Mouse (Mus musculus): ENCODE data around the gene Trak2. TPM values are rescaled to one million over a fixed set of nuclear protein-coding genes. Genes with fewer than 3 reads are reported as not detected.
"Not testable (repeated sequence)": the region's sequence is repeated elsewhere in the genome, so short reads cannot be mapped to it uniquely, and the experiment has no call there.

The Trak2 gene
- polyA plus RNA-seq, 1 experiment from 2014 or later, result 17.1 TPM

GRCm38 (mm10) chr1:58909636-58910272 is 63.5 kb downstream of the Trak2 start:
- Histone ChIP-seq H3K27ac (no peak overlapping the region), H3K4me1 (no peaks in the 10 kb centered on the region), H3K36me3 (ENCODE audit: poor library complexity, severe bottlenecking) (peaks cover 79% of the 10 kb centered on the region), H3K4me3 (no peak overlapping the region), H3K9me3 (replicated peaks) (no peaks in the 10 kb centered on the region), H3K4me2 (no peak overlapping the region), H3K9ac (no peak overlapping the region), H3K27me3 (no peaks in the 10 kb centered on the region)
- 94% methylated on average over 12 of the region's 12 CpGs for WGBS
- no peak for ATAC-seq

DNA sequence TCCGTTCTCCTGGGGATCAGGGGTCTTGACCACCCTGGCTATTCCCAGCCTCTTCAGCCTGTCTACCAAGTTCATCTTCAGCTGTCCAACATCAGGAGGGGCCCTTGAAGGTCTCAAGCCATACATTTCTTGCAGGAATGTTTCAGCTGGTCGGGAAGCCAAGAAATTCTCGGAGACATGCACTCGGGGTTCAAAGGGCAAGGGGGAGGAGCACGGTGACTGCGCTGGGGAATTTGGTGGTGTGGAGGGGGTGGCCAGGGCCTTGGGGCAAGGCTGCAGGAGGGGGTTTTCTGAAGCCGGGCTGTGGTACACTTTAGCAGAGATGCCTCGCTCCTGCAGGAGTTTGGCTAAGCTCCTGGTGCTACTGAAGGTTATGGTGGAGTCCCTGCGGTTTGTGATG is 69.5 kb downstream of the Trak2 start:
- 88% methylated on average over 9 of the region's 9 CpGs for WGBS
- H3K36me3 ChIP-seq (ENCODE audit: poor library complexity, severe bottlenecking), result peaks cover 53% of the 10 kb centered on the region

DNA sequence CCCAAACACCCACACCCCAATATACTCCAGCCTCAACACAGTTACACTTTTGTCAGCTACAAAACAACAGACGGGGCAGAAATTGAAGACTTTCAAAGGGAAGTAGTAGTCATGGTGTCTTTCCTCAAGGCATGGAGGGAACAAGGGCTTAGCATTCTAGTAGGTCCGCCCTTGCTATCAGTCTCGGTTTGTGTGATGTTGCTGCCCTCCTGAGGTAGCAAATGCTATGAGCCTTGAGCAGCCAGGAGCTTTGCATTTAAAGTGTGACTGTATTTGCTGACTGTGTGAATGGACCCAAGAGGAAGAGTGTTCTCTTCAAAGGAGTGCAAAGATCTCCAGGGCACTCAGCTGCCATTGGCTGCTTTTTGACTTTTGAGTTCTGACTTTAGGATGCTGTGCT is 75.7 kb downstream of the Trak2 start:
- not testable (repeated sequence) for H3K4me2 ChIP-seq; H3K9me3 ChIP-seq (replicated peaks); H3K27me3 ChIP-seq; H3K9ac ChIP-seq; H3K27ac ChIP-seq; H3K4me1 ChIP-seq; H3K4me3 ChIP-seq
- H3K36me3 ChIP-seq (ENCODE audit: poor library complexity, severe bottlenecking), result peaks cover 11% of the 10 kb centered on the region
- 41% methylated on average over 3 of the region's 3 CpGs for WGBS
- ATAC-seq, result peak; percentile 51; the same call in 1 of the 2 replicates

More for the DNA sequence above, 69.5 kb downstream of the Trak2 start:
- Histone ChIP-seq H3K4me2 (no peak overlapping the region), H3K27me3 (no peaks in the 10 kb centered on the region), H3K9ac (no peak overlapping the region), H3K4me1 (no peaks in the 10 kb centered on the region), H3K4me3 (no peak overlapping the region), H3K9me3 (replicated peaks) (no peaks in the 10 kb centered on the region), H3K27ac (no peak overlapping the region)
- no peak for ATAC-seq

DNA sequence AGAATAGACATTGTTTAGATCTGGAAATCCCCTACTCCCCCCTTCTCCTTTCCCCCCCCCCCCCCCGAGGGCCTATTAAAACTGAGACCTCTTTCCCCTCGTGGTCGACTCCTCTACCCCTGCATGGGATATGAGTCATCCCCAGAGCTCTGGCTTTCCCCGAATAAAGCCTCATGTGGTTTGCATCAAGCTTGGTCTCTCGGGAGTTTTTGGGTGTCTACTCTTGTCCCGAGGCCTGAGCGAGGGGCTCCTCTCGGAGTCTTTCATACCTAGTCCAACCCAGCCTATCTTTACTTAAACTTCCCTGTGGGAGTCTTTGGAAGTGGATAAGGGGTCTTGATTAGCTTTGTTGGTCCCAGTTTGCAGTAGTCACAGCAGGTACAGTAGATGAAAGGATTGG is 80.8 kb downstream of the Trak2 start:
- not testable (repeated sequence) for H3K4me2 ChIP-seq; ATAC-seq; H3K27me3 ChIP-seq; H3K36me3 ChIP-seq (ENCODE audit: poor library complexity, severe bottlenecking); H3K9me3 ChIP-seq (replicated peaks); H3K27ac ChIP-seq; H3K9ac ChIP-seq; H3K4me3 ChIP-seq; H3K4me1 ChIP-seq
- 85% methylated on average over 7 of the region's 8 CpGs for WGBS

DNA sequence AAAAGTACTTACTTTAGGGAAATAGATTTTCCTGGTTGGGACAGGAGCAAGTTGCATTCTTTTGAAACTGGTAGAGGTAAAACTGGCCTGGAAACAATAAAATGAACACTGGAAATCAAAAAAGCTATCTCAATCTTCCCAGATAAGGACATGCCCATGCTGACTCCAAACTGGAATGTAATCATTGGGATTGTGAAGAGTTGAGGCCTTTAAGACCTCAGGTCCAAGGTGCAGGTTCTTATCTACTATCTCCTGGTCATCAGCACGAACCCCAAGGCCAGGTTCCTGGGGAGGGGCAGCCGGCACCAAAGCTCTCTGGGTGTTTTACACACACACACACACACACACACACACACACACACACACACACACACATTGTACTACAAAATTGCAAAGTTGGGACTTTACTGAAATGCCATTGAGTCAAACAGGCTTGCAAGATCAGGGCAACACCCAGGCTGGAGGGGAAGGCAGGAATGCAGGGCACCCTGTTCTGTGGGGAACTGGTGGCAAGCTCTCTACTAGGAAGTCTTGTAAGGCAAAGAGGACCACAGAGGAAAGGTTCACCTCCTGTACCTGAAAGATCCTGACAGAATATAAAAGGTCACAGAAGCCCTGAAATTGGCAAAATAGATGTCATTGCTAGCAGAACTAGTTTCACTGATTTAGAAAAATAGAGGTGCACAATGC is 81.6 kb downstream of the Trak2 start:
- WGBS, result 96% methylated on average over 2 of the region's 2 CpGs
- H3K9ac ChIP-seq; H3K4me1 ChIP-seq; ATAC-seq; H3K27ac ChIP-seq; H3K4me3 ChIP-seq; H3K4me2 ChIP-seq; H3K27me3 ChIP-seq; H3K36me3 ChIP-seq (ENCODE audit: poor library complexity, severe bottlenecking); H3K9me3 ChIP-seq (replicated peaks): not testable (repeated sequence)

DNA sequence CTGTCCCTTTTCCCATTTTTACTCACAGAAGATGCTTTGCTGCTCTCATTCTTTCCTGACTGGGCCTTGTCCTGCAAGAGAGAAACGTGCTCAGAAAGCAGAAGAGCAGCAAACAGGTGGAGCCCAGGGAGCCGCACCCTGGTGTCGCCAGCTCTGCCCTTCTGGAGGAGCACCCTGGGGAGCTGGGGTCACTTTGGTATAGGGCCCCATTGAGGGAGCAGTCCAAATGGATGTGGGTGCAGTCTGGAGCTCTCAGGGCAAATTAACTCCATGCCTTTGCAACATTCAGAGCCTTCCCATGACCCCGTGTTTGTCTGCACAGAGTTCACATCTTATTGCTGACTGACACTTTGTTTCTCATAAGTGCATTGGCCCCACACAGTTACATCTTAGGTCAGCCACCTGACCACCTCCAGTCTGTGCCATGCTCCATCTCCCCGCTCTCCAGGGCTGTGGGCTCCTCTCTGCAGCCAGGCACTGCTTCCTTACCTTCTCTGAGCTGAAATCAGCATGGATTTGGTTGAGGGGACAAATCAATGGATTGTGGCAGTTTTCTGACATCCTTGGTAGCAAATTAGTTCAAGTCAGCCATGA is 82.4 kb downstream of the Trak2 start:
- not testable (repeated sequence) for H3K9ac ChIP-seq; H3K4me1 ChIP-seq; H3K27me3 ChIP-seq; H3K4me2 ChIP-seq; H3K4me3 ChIP-seq; H3K9me3 ChIP-seq (replicated peaks); H3K36me3 ChIP-seq (ENCODE audit: poor library complexity, severe bottlenecking); H3K27ac ChIP-seq; ATAC-seq
- 70% methylated on average over 4 of the region's 5 CpGs for WGBS

- no peak for ATAC-seq
- Histone ChIP-seq H3K9ac (no peak overlapping the region), H3K4me1 (no peaks in the 10 kb centered on the region), H3K36me3 (ENCODE audit: poor library complexity, severe bottlenecking) (no peaks in the 10 kb centered on the region), H3K27me3 (no peaks in the 10 kb centered on the region), H3K4me3 (no peak overlapping the region), H3K27ac (no peak overlapping the region), H3K4me2 (no peak overlapping the region), H3K9me3 (replicated peaks) (no peaks in the 10 kb centered on the region)
- 86% methylated on average over 5 of the region's 5 CpGs for WGBS
These were observed 83.2 kb downstream of the Trak2 start for GRCm38 (mm10) chr1:58889826-58890546.

GRCm38 (mm10) chr1:58885646-58886045 is 87.6 kb downstream of the Trak2 start:
- H3K9me3 ChIP-seq (replicated peaks), result no peaks in the 10 kb centered on the region
- ATAC-seq, result no peak
- 78% methylated on average over 4 of the region's 4 CpGs for WGBS
- H3K4me2 ChIP-seq, result no peak overlapping the region
- no peaks in the 10 kb centered on the region for H3K36me3 ChIP-seq (ENCODE audit: poor library complexity, severe bottlenecking)
- H3K27me3 ChIP-seq, result no peaks in the 10 kb centered on the region
- no peak overlapping the region for H3K4me3 ChIP-seq
- H3K27ac ChIP-seq, result no peak overlapping the region
- no peaks in the 10 kb centered on the region for H3K4me1 ChIP-seq
- H3K9ac ChIP-seq, result no peak overlapping the region

GRCm38 (mm10) chr1:58883279-58883678 is 90.0 kb downstream of the Trak2 start:
- H3K9me3 ChIP-seq (replicated peaks); H3K4me2 ChIP-seq; H3K36me3 ChIP-seq (ENCODE audit: poor library complexity, severe bottlenecking); H3K4me1 ChIP-seq; H3K27me3 ChIP-seq; H3K27ac ChIP-seq; H3K4me3 ChIP-seq; ATAC-seq; H3K9ac ChIP-seq: not testable (repeated sequence)
- WGBS, result 89% methylated on average over 9 of the region's 9 CpGs

GRCm38 (mm10) chr1:58879291-58879690 is 93.9 kb downstream of the Trak2 start:
- H3K9me3 ChIP-seq (replicated peaks); H3K27me3 ChIP-seq; ATAC-seq; H3K9ac ChIP-seq; H3K4me2 ChIP-seq; H3K4me3 ChIP-seq; H3K4me1 ChIP-seq; H3K36me3 ChIP-seq (ENCODE audit: poor library complexity, severe bottlenecking); H3K27ac ChIP-seq: not testable (repeated sequence)
- WGBS, result 85% methylated on average over 2 of the region's 2 CpGs

DNA sequence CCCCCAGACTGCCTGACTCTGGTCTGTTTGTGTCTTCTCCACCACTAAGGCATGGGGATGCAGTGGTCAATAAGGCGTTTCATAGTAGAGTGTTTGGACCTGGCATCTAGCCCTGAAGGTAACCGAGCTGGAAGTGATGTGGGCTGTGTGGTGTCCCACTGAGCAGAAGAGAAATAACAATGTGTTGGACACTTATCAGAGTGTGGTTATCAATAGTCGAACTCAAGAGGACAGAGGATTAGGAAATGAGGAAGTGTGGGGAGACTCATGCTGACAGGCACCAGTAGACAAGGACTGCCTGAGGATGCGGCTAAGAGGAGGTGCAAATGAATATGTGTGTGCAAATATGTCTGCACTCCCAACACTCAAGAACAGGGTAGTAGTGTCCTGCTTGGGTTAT is 96.7 kb downstream of the Trak2 start:
- WGBS, result 94% methylated on average over 4 of the region's 4 CpGs
- ATAC-seq; H3K9ac ChIP-seq; H3K4me1 ChIP-seq; H3K9me3 ChIP-seq (replicated peaks); H3K4me2 ChIP-seq; H3K27ac ChIP-seq; H3K4me3 ChIP-seq; H3K36me3 ChIP-seq (ENCODE audit: poor library complexity, severe bottlenecking); H3K27me3 ChIP-seq: not testable (repeated sequence)

GRCm38 (mm10) chr1:58860586-58860985 is 112.6 kb downstream of the Trak2 start:
- not testable (repeated sequence) for H3K27ac ChIP-seq; ATAC-seq; H3K4me3 ChIP-seq; H3K9me3 ChIP-seq (replicated peaks); H3K36me3 ChIP-seq (ENCODE audit: poor library complexity, severe bottlenecking); H3K9ac ChIP-seq; H3K4me1 ChIP-seq; H3K27me3 ChIP-seq; H3K4me2 ChIP-seq
- WGBS, result 85% methylated on average over 3 of the region's 3 CpGs

Data from forebrain, embryonic 13.5 days (tissue).